Mouse (Mus musculus) kidney, embryonic 15.5 days (tissue): ENCODE measurements around the gene St7. TPM values are rescaled to one million over a fixed set of nuclear protein-coding genes. Genes with fewer than 3 reads are reported as not detected.

Experiments used
- ATAC-seq: fragments of 200-750 bp; cut with Nextera tagmentation; replicated peaks from 2 replicates; pipeline ENCODE4 v1.8.0; 2017; ENCODE audit warnings: moderate TSS enrichment; ENCODE audit not compliant: low FRiP score
- H3K27ac ChIP-seq: fragments of 300-500 bp; sonication (generic); 2 replicates; pipeline ENCODE4 v1.5.1; 2015; ENCODE audit warnings: mild to moderate bottlenecking, inconsistent platforms
- H3K27me3 ChIP-seq: fragments of 300-500 bp; sonication (generic); 2 replicates; pipeline ENCODE4 v1.6.1; 2015; ENCODE audit warnings: inconsistent platforms
- H3K36me3 ChIP-seq: fragments of 300-500 bp; sonication (generic); 2 replicates; pipeline ENCODE4 v1.6.1; 2015; ENCODE audit warnings: inconsistent platforms
- H3K4me1 ChIP-seq: fragments of 300-500 bp; sonication (generic); 2 replicates; pipeline ENCODE4 v1.6.1; 2015; ENCODE audit warnings: inconsistent platforms
- H3K4me2 ChIP-seq: fragments of 300-500 bp; sonication (generic); 2 replicates; pipeline ENCODE4 v1.6.1; 2015; ENCODE audit warnings: moderate library complexity, mild to moderate bottlenecking, inconsistent platforms
- H3K4me3 ChIP-seq: fragments of 300-500 bp; sonication (generic); replicated peaks from 2 replicates; pipeline ENCODE4 v1.5.1; 2015; ENCODE audit warnings: mild to moderate bottlenecking, inconsistent platforms
- H3K9ac ChIP-seq: fragments of 300-500 bp; sonication (generic); 2 replicates; pipeline ENCODE4 v1.6.1; 2015; ENCODE audit warnings: mild to moderate bottlenecking, inconsistent platforms
- H3K9me3 ChIP-seq: fragments of 300-500 bp; sonication (generic); replicated peaks from 2 replicates; pipeline ENCODE4 v1.6.1; 2016; ENCODE audit warnings: inconsistent platforms
- WGBS: fragments of 180-500 bp; shearing (Covaris S2); methylation state at CpG from one replicate; pipeline ENCODE4 v1.1.7; 2015; ENCODE audit warnings: mixed read lengths; 5-methylcytosine and 5-hydroxymethylcytosine counted together
- polyA plus RNA-seq: library from polyadenylated mRNA; unstranded; fragments of >200 nt; fragmentation: Nextera tagmentation; extraction: Ambion mirVana; gene quantifications from 2 replicates; pipeline ENCODE4 v1.2.1, GENCODE M21; 2015

St7 gene
- polyA plus RNA-seq, 1 experiment from 2014 or later: 20.3 TPM

DNA sequence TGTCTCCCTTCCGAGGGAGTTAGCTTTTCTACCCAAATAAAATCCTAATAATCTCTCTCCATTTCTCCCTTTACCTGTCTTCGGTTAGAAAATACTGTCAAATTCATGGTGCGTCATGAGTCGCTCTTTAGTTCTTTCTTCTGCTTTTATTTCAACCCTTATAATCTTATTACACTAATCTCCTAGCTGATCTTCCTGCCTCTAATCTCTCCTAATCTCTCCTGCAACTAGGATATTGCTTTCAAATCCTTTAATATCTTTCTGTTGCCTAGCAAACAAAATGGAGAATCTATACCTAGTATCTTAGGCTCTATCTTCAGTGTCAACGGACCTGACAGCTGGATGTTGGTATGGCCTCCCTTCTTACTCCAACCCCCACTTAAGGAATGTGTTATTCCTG is 29.0 kb downstream of the St7 start:
- no peak overlapping the region for H3K27ac ChIP-seq
- H3K9me3 ChIP-seq: no peaks in the 10 kb centered on the region
- H3K4me3 ChIP-seq: no peak overlapping the region
- 0 out of 2 replicates have a peak, but pooled peaks cover 5% of the 10 kb centered on the region for H3K4me1 ChIP-seq
- no peak for ATAC-seq
- no peak overlapping the region for H3K4me2 ChIP-seq
- H3K27me3 ChIP-seq: no peaks in the 10 kb centered on the region
- H3K9ac ChIP-seq: no peak overlapping the region
- 86% methylated on average over 5 of the region's 5 CpGs for WGBS
- no peaks in the 10 kb centered on the region for H3K36me3 ChIP-seq

DNA sequence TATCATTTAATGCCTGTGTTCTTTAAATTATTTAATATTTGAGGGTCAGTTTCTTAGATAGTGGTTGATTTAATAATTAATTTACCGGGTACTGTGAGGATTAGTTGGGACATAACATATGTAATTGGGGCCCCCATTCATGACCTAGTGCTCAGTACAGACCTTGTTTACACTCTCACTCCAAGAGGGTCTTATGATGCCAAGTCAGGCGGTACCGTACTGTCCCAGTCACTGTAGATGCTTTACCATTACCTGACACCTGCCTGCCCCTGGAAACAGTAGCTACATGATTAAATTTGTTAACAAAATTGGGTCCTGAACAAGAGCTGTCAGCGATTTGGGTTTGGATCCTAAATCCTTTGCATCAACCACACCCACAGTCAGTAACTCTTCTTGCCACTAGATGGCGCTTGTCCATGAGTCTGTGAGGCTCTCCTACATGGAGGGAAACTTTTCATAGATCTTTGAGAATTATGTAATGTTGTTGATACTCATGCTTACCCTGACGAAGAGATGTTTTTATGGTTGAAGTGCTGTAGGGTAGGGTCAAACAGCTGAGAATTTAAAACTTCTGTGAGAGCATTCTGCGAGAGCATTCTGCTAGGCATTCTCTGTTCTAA is 33.2 kb downstream of the St7 start:
- ATAC-seq: peak; percentile 69
- Histone ChIP-seq H3K9ac (no peak overlapping the region), H3K9me3 (no peaks in the 10 kb centered on the region), H3K36me3 (no peaks in the 10 kb centered on the region), H3K27ac (no peak overlapping the region), H3K4me3 (no peak overlapping the region), H3K4me1 (0 out of 2 replicates have a peak, but pooled peaks cover 3% of the 10 kb centered on the region), H3K27me3 (no peaks in the 10 kb centered on the region), H3K4me2 (peak overlapping the region; percentile 20; the same call in 1 of the 2 replicates)
- WGBS: 44% methylated on average over 7 of the region's 7 CpGs

DNA sequence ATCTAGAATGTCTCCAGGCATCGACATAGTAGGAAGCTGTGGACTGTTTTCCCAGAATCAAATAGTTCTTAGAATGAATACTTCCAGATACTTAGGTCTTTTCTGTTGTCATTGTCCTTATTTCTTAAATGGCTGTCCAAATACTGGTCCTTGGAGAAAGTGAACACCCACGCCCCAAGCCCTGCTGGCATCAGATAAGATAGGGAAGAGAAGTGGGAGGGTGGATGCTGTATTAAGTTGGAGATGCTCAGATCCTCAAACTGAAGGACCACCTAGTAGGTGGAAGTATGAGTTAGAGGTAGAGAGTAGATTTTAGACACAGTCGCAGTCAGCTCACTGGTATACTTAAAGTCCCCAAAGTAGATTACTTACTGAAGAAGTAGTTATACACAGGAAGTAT is 34.5 kb downstream of the St7 start:
- H3K27ac ChIP-seq: no peak overlapping the region
- 88% methylated on average over 3 of the region's 3 CpGs for WGBS
- no peaks in the 10 kb centered on the region for H3K36me3 ChIP-seq
- no peak overlapping the region for H3K4me3 ChIP-seq
- no peaks in the 10 kb centered on the region for H3K4me1 ChIP-seq
- ATAC-seq: no peak
- H3K4me2 ChIP-seq: no peak overlapping the region
- no peaks in the 10 kb centered on the region for H3K9me3 ChIP-seq
- no peaks in the 10 kb centered on the region for H3K27me3 ChIP-seq
- no peak overlapping the region for H3K9ac ChIP-seq

DNA sequence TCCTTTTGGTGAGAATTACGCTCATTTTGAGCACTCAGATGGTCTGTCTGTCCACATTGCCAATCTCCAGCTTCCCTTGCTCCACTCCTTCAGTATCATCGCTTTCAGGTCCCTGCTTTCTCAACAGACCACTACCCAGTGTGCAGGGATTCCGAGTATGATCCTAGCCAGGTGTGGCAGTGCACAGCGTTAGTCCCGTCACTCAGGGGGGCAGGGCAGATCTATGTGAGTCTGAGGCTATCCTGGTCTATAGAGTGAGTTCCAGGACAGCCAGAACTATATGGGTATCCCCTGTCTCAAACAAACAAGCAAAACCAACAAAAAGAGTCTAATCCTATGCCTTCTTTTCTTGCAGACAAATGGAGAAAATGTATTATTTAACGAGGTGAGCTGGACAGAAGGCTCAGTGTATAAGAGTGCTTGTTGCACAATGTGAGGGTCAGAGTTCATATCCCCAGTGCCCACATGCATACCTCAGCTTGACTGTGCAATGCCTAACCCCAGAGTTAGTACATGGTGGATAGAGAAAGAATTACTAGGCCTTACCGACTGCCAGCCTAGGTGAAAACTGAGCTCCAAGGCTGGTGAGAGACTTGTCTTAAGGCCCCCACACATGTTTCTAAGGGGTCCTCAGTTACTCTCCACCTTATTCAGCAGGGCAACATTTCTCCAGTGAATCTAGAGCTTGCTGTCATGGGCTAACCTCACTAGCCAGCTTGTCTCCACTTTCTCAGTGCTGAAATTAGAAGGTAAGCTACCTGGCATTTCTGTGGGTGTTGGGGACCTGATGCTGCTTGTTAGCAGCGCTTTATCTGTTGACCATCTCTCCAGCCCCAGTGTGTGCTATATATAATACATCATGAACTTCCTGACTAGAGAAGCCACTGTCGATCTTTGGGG is 35.4 kb downstream of the St7 start:
- no peak overlapping the region for H3K4me3 ChIP-seq
- no peak for ATAC-seq
- WGBS: 77% methylated on average over 9 of the region's 9 CpGs

DNA sequence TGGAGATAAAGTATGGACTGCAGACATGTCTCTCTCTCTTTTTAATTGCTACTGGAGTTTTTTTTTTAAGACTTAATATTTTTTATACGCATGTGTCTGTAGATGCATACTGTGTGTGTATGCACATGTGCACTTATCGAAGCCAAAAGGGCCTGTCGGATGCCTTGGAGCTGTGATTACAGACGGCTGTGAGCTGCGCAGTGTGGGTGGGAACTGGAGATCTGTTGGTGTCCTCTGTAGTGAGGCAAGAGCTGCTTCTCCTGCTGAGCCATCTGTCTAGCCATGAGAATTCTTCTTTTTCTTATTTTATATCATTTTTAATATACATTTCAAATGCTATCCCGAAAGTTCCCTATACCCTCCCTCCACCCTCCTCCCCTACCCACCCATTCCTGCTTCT is 37.4 kb downstream of the St7 start:
- no peak overlapping the region for H3K27ac ChIP-seq
- H3K4me1 ChIP-seq: no peaks in the 10 kb centered on the region
- ATAC-seq: no peak
- 94% methylated on average over 6 of the region's 6 CpGs for WGBS
- H3K9me3 ChIP-seq: no peaks in the 10 kb centered on the region
- no peaks in the 10 kb centered on the region for H3K27me3 ChIP-seq
- H3K4me2 ChIP-seq: no peak overlapping the region
- H3K4me3 ChIP-seq: no peak overlapping the region
- H3K36me3 ChIP-seq: no peaks in the 10 kb centered on the region
- H3K9ac ChIP-seq: no peak overlapping the region

More for the DNA sequence above, 35.4 kb downstream of the St7 start:
- H3K9ac ChIP-seq: no peak overlapping the region
- H3K4me2 ChIP-seq: no peak overlapping the region
- H3K27me3 ChIP-seq: no peaks in the 10 kb centered on the region
- no peaks in the 10 kb centered on the region for H3K9me3 ChIP-seq
- H3K36me3 ChIP-seq: no peaks in the 10 kb centered on the region
- H3K27ac ChIP-seq: no peak overlapping the region
- no peaks in the 10 kb centered on the region for H3K4me1 ChIP-seq

DNA sequence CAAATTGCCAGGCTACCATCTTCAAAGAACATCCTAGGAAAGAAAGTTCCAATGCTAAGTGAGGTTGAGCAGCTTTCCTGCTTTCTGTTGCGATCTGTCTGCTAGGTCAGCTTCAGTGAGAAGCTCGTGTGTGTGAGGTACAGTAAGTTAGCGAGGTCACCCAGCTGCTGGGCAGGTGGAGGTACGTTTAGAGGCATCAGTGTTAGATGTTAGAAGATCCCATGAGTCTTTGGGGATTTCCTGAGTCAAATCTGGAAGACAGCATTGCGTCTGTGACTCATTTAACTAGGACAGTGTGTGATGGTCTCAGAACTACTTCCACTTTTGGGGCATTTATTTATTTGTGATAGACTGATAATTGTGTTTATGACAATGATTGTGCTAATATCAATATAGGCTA is 39.0 kb downstream of the St7 start:
- Histone ChIP-seq H3K4me3 (no peak overlapping the region), H3K36me3 (no peaks in the 10 kb centered on the region), H3K27me3 (no peaks in the 10 kb centered on the region), H3K27ac (no peak overlapping the region), H3K9ac (no peak overlapping the region), H3K4me1 (no peaks in the 10 kb centered on the region), H3K9me3 (no peaks in the 10 kb centered on the region), H3K4me2 (no peak overlapping the region)
- 69% methylated on average over 5 of the region's 5 CpGs for WGBS
- no peak for ATAC-seq

DNA sequence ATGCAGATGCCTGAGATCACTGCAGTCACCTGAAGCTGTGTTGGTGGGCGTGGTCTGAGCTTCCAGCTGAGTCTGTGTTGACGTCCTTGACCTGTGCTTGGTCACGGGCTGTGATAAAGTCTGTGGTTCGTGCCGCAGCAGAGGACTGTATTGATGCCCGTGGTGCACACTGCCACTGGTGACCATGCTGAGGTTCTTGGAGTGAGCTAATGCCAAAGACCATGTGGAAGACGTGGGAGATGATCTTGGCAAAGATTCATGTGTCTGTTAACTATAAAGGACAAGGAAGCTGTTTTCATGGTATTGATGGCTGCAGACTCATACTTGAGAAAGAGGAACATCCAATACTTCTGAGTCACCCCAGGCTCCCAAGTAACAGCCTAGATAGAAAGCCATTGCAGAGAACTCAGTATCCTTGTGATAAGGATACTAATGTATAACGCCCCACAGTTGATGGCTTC is 41.2 kb downstream of the St7 start:
- no peaks in the 10 kb centered on the region for H3K36me3 ChIP-seq
- no peaks in the 10 kb centered on the region for H3K4me1 ChIP-seq
- no peaks in the 10 kb centered on the region for H3K27me3 ChIP-seq
- H3K9me3 ChIP-seq: no peaks in the 10 kb centered on the region
- peak; percentile 54; the same call in 1 of the 2 replicates for ATAC-seq
- H3K9ac ChIP-seq: no peak overlapping the region
- WGBS: 84% methylated on average over 8 of the region's 8 CpGs
- no peak overlapping the region for H3K4me2 ChIP-seq
- H3K4me3 ChIP-seq: no peak overlapping the region
- H3K27ac ChIP-seq: no peak overlapping the region

DNA sequence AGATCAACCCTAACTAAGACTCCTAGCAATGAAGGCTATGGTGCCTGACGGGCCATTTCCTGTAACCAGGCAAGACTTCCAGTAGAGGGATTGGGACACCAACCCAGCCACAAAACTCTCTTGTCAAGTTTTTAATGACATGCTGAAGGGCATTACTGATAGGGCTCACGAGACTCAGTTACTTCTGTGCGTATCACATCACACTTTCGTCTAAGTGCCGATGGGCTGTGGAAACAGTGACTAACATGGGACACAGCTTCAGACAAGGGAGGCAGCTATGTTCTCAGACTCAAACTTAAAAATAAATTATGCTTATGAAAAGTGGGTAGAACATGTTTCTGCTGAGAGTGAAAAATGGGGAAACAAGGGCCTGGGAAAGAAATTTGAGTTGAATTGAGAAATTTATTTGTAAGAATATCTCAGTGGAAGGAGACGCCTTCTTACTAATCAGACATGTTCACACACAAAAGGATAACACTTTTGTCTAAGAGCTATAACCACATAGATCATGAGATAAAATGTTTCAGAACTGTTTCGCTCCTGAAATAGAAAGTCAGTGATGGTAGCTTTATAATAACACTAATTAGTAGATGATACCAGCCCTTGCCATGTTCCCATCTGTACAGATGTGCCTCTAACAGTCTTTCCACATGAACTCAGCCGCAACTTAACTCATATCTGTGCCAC is 44.7 kb downstream of the St7 start:
- no peak for ATAC-seq

DNA sequence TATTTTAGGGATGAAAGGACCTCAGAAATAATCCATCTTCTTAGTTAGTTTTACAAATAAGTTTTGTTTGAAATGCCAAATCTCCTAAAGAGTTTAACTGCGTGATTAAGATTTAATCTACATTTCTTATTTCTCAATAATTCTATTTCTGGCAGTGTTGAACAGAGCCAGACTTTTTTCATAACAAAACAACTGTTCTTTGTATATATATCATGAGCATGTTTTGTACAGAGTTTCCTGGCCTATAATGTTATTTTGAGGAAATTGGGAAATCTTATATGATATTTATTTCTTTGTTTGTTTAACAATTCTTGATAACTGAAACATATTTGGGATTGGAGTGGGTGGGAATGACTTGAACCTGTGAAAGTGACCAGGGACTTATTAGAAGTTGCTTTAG is 47.4 kb downstream of the St7 start:
- no peak overlapping the region for H3K4me2 ChIP-seq
- H3K27me3 ChIP-seq: no peaks in the 10 kb centered on the region
- no peaks in the 10 kb centered on the region for H3K4me1 ChIP-seq
- H3K4me3 ChIP-seq: no peak overlapping the region
- no peaks in the 10 kb centered on the region for H3K36me3 ChIP-seq
- WGBS: 88% methylated on average over 1 of the region's 1 CpGs
- no peak for ATAC-seq
- H3K9me3 ChIP-seq: no peaks in the 10 kb centered on the region
- no peak overlapping the region for H3K27ac ChIP-seq
- H3K9ac ChIP-seq: no peak overlapping the region

More for the DNA sequence above, 44.7 kb downstream of the St7 start:
- H3K9ac ChIP-seq: no peak overlapping the region
- WGBS: 83% methylated on average over 8 of the region's 8 CpGs
- no peaks in the 10 kb centered on the region for H3K9me3 ChIP-seq
- no peaks in the 10 kb centered on the region for H3K4me1 ChIP-seq
- H3K4me2 ChIP-seq: no peak overlapping the region
- H3K36me3 ChIP-seq: no peaks in the 10 kb centered on the region
- no peak overlapping the region for H3K4me3 ChIP-seq
- no peaks in the 10 kb centered on the region for H3K27me3 ChIP-seq
- H3K27ac ChIP-seq: no peak overlapping the region

DNA sequence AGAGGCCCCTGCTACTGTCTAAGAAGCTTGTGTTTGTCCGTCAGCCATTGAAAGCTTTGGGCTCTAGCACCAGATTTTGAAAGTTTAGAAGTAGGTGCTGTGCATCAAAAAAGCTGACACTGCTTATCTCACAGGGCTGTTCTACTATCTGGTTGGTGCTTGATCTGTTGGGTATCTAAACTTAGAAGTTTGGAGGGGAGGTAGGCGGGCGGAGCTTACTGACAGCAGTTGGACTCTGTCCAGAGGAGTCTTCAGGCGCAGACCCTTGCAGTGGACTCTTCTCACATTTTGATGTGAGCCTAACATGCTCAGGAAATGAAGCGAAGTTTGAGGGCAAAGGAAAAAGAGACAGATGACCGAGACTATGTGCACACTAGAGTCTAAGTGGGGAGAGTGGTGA is 48.9 kb downstream of the St7 start:
- Histone ChIP-seq H3K4me3 (no peak overlapping the region), H3K9me3 (no peaks in the 10 kb centered on the region), H3K9ac (no peak overlapping the region), H3K36me3 (no peaks in the 10 kb centered on the region), H3K4me2 (no peak overlapping the region), H3K27ac (no peak overlapping the region), H3K27me3 (no peaks in the 10 kb centered on the region), H3K4me1 (no peaks in the 10 kb centered on the region)
- 79% methylated on average over 6 of the region's 6 CpGs for WGBS
- no peak for ATAC-seq

DNA sequence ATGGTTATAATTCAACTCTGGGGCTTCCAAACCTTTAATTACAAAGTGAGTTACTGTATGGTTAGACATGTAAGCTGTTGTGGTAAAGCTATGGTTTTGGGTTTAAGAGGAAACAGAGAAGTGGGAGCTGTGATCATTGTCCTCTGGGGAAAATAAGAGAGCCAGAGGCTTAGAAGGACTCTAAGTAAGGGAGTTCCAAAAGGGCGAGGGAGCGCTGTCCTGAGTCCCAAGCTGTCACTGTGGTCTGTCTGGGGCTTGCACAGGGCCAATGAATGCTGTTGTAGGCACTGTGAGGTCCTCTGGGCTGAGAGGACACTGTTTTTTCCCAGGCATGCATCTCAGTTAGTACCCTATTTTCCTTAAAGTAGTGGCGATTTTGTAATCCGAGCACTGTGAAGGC is 49.5 kb downstream of the St7 start:
- Histone ChIP-seq H3K9me3 (no peaks in the 10 kb centered on the region), H3K27ac (no peak overlapping the region), H3K9ac (no peak overlapping the region), H3K4me3 (no peak overlapping the region), H3K4me2 (no peak overlapping the region), H3K4me1 (no peaks in the 10 kb centered on the region), H3K27me3 (no peaks in the 10 kb centered on the region), H3K36me3 (no peaks in the 10 kb centered on the region)
- no peak for ATAC-seq
- 89% methylated on average over 4 of the region's 4 CpGs for WGBS

DNA sequence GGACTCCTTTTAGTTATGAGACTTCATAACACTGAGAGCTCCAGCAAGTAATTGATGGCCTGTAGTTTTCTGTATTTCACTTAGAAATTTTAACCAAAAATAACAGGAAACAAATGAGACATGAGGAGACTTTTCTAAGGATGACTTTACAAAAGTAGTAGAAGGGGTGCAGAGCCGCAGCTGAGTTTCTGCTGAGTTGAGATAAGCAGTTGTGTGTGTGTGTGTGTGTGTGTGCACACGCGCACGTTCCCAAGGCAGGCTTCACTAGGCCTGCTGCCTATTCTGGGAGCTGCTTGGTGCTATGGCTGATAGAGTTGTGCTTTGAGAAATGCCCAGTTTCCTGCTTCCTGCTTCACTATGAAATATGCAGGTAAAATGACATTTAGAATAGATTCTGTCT is 50.6 kb downstream of the St7 start:
- Histone ChIP-seq H3K27me3 (no peaks in the 10 kb centered on the region), H3K4me1 (no peaks in the 10 kb centered on the region), H3K9me3 (no peaks in the 10 kb centered on the region), H3K4me3 (no peak overlapping the region), H3K9ac (no peak overlapping the region), H3K4me2 (no peak overlapping the region), H3K27ac (no peak overlapping the region), H3K36me3 (no peaks in the 10 kb centered on the region)
- peak; percentile 83 for ATAC-seq
- 73% methylated on average over 4 of the region's 4 CpGs for WGBS
